Mouse (Mus musculus) heart, embryonic 12.5 days (tissue): ENCODE results near the gene Kcnq1. TPM values are rescaled to one million over a fixed set of nuclear protein-coding genes. Genes with fewer than 3 reads are reported as not detected.
A peak's percentile ranks its signal among the peaks of the same experiment; 100 is the strongest.

Experiments
- ATAC-seq: fragments of 200-750 bp; cut with Nextera tagmentation; 2 replicates; pipeline ENCODE4 v1.8.0; 2017; ENCODE audit warnings: moderate TSS enrichment, moderate library complexity; ENCODE audit not compliant: insufficient number of reproducible peaks, low FRiP score
- H3K27ac ChIP-seq: fragments of 300-500 bp; sonication (generic); 2 replicates; pipeline ENCODE4 v1.5.1; 2016; ENCODE audit warnings: mild to moderate bottlenecking, moderate library complexity; ENCODE audit not compliant: poor library complexity, severe bottlenecking
- H3K27me3 ChIP-seq: fragments of 300-500 bp; sonication (generic); replicated peaks from 2 replicates; pipeline ENCODE4 v1.6.1; 2016; ENCODE audit warnings: mild to moderate bottlenecking, moderate library complexity
- H3K36me3 ChIP-seq: fragments of 300-500 bp; sonication (generic); 2 replicates; pipeline ENCODE4 v1.6.1; 2016; ENCODE audit warnings: mild to moderate bottlenecking, moderate library complexity
- H3K4me1 ChIP-seq: fragments of 300-500 bp; sonication (generic); replicated peaks from 2 replicates; pipeline ENCODE4 v1.6.1; 2016; ENCODE audit warnings: mild to moderate bottlenecking
- H3K4me2 ChIP-seq: fragments of 300-500 bp; sonication (generic); 2 replicates; pipeline ENCODE4 v1.6.1; 2016; ENCODE audit warnings: mild to moderate bottlenecking, moderate library complexity
- H3K4me3 ChIP-seq: fragments of 300-500 bp; sonication (generic); 2 replicates; pipeline ENCODE4 v1.5.1; 2016; ENCODE audit warnings: mild to moderate bottlenecking
- H3K9ac ChIP-seq: fragments of 300-500 bp; sonication (generic); 2 replicates; pipeline ENCODE4 v1.6.1; 2016; ENCODE audit warnings: mild to moderate bottlenecking, moderate library complexity
- H3K9me3 ChIP-seq: fragments of 300-500 bp; sonication (generic); replicated peaks from 2 replicates; pipeline ENCODE4 v1.6.1; 2016; ENCODE audit warnings: mild to moderate bottlenecking, moderate library complexity
- WGBS: fragments of 180-500 bp; shearing (Covaris S2); methylation state at CpG from one replicate; pipeline ENCODE4 v1.1.7; 2016; 5-methylcytosine and 5-hydroxymethylcytosine counted together
- polyA plus RNA-seq: library from polyadenylated mRNA; unstranded; fragments of >200 nt; fragmentation: Nextera tagmentation; extraction: Ambion mirVana; gene quantifications from 2 replicates; pipeline ENCODE4 v1.2.1, GENCODE M21; 2016

Gene Kcnq1
- polyA plus RNA-seq, 1 experiment from 2014 or later, result 12.9 TPM

- Histone ChIP-seq H3K27ac (no peak overlapping the region), H3K27me3 (peaks cover 30% of the 10 kb centered on the region), H3K4me3 (no peak overlapping the region), H3K36me3 (no peaks in the 10 kb centered on the region), H3K4me1 (no peaks in the 10 kb centered on the region), H3K9ac (no peak overlapping the region), H3K4me2 (no peak overlapping the region), H3K9me3 (no peaks in the 10 kb centered on the region)
- ATAC-seq, result no peak
- 66% methylated on average over 3 of the region's 3 CpGs for WGBS
Measured at GRCm38 (mm10) chr7:143093847-143094246, 12.3 kb upstream of the Kcnq1 start.

DNA sequence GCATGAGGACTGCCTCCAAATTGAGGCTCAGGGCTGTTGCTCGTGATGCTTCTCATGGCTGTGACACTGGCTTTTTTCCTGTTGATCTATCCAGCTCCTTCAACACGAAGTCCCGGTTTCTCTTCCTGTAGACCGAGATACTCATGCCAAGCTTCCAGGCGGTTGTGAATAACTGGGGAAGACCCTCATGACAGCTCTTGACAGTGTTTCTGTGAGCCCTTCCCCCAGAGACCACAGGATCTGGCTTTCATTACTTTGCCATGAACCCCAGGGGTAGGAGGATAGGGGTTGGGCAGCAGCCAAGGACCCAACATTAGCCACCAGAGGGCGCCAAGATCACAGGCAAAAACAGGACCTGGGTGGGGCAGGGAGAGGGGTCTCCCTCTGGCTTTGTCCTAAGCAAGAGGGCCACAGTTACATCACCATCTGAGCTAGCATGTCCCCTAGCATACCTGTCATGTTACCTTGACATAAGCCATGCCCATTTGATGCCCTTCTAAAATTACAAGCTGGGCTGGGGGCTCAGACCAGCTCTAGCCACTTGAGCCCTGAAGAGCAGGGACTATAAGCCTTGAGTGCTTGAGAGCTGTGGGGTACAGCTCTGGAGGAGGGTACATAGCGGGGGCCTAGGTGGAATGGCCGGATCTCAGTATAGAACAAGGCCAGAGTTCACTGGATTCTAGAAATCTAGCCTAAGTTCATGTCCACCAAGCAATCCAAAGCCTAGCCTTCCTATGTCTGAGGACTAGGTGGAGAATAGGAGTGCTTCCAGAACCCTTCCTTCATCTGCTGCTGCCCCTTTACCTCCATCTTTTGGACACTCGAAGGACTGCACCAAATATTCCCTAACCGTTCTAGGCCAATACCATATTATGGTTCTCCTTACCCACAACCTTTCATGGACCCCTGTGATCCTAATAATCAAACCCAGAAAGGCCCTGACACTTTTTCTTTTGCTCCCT, 11.3 kb upstream of the Kcnq1 start, which contains the start of gene Trpm5:
TSS of gene Trpm5 (minus strand) at position 51 of the 962 bp plus-strand sequence.
- Histone ChIP-seq H3K4me1 (no peaks in the 10 kb centered on the region), H3K9me3 (no peaks in the 10 kb centered on the region), H3K9ac (peak within 1 kb of the TSS; percentile 5; the same call in 1 of the 2 replicates), H3K4me3 (no peak within 1 kb of the TSS), H3K4me2 (no peak within 1 kb of the TSS), H3K27ac (no peak within 1 kb of the TSS), H3K27me3 (peaks cover 30% of the 10 kb centered on the region), H3K36me3 (no peaks in the 10 kb centered on the region)
- 34% methylated on average over 10 of the region's 10 CpGs for WGBS
- peak; percentile 56; the same call in 1 of the 2 replicates for ATAC-seq

DNA sequence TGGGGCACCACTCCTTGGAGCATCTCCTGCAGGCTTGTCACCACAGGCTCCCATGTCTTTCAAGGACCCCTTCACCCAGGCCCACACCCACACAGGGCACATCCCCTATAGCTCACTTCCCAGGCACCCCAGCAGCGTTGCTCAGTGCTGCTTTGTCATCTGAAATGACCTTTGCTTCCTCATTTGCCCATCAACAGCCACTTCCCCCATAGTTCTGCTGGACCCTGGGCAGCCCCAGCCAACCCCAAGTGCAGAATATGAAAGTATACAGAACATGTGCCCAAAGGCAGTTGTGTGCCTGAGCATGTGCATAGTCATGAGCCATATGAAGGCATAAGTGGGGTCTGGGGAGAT, 10.6 kb upstream of the Kcnq1 start:
- 64% methylated on average over 1 of the region's 1 CpGs for WGBS
- no peak overlapping the region for H3K27ac ChIP-seq
- ATAC-seq, result no peak
- H3K36me3 ChIP-seq, result no peaks in the 10 kb centered on the region
- H3K4me2 ChIP-seq, result no peak overlapping the region
- H3K9me3 ChIP-seq, result no peaks in the 10 kb centered on the region
- H3K9ac ChIP-seq, result no peak overlapping the region
- H3K4me1 ChIP-seq, result no peaks in the 10 kb centered on the region
- H3K27me3 ChIP-seq, result peaks cover 29% of the 10 kb centered on the region
- no peak overlapping the region for H3K4me3 ChIP-seq

DNA sequence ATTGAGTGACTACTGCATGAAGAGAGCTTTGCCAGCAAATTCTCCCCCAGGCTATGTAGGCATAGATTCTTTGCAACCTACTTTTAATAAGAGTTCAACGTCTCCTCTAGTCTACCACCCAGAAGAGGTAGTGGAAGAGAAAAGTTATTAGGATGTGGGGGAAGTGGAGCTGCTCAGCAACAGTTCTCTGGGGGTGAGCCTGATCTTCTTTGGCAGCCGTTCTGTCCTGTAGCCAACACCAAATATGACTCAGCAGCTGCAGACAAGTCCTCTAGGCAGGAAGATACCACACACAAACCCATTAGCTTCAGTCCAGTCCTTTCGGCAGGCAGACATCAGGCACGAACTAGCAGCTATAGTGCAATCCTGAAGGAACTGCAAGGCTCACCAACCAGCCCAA, 5.4 kb upstream of the Kcnq1 start:
- H3K4me3 ChIP-seq, result no peak overlapping the region
- WGBS, result 50% methylated on average over 4 of the region's 4 CpGs
- no peaks in the 10 kb centered on the region for H3K9me3 ChIP-seq
- H3K27me3 ChIP-seq, result peaks cover 40% of the 10 kb centered on the region
- H3K27ac ChIP-seq, result no peak overlapping the region
- no peaks in the 10 kb centered on the region for H3K36me3 ChIP-seq
- no peak for ATAC-seq
- H3K4me1 ChIP-seq, result no peaks in the 10 kb centered on the region
- no peak overlapping the region for H3K9ac ChIP-seq
- no peak overlapping the region for H3K4me2 ChIP-seq

DNA sequence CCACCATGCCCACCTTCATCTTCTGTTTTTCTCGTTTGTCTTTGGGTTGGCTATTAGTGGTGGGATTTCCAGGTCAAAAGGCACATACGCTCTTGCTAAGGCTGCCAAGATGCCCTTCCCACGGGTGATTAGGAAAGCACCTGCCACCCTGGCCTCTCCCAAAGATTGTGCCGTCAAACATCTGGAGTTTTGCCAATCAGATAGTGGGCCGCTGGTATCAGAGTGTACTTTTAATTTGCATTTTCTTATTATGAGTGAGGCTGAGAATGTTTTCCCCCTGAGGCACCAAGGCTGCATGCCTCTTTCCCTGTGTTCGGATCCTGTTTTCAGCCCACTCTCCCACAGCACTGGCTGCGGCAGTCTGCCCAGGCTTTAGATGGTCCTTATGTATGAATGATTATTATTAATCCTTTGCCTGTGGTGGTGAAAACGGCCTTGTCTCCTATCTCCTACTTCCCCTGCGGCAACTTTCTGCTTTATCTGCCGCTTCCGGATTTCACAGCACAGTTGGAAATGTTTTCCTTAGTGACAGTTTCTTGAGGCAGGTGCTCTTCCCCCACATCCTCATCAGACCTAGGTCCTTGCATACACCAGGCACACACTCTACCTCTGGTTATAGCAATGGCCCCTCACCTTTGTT, 784 bp upstream of the Kcnq1 start:
- ATAC-seq, result no peak
- peaks cover 49% of the 10 kb centered on the region for H3K27me3 ChIP-seq
- WGBS, result 54% methylated on average over 11 of the region's 11 CpGs

DNA sequence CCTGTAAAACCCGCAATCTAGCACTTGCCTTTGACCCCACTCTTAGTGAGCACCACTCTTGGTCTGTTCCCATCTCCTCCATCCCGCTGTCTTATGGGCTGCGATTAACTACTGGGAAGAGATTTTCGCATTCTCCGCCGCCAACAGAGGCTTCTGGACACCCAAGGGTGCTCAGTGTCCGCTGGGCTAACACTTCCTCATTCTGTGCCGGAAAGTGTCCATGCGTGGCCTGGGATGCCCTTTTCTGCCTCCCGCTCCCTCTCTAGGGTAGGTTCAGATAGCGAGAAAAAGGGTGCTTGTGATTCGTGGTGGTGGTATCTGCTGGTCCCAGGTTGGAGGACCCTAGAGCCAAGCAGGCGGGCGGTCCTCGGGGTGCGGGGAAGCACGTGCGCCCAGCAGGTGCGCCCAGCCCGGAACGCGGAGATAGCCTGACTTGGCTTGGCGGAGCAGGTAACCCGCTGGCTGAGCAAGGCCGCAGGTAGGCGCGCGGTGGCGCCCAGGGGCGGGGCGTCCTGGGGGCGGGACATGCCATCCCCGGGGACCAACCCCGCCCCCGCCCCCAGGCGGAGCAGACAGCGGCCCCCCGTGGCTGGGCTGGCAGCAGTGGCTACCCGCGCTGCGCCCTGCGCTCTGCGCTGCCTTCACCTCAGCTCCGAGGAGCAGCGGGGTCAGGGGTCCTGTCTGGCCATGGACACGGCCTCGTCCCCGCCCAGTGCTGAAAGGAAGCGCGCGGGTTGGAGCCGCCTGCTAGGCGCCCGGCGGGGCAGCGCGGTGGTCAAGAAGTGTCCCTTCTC, 707 bp downstream of the Kcnq1 start:
- WGBS, result 5% methylated on average over 57 of the region's 57 CpGs
- H3K9ac ChIP-seq, result peak overlapping the region; percentile 80
- no peaks in the 10 kb centered on the region for H3K36me3 ChIP-seq
- peak overlapping the region; percentile 94 for H3K4me2 ChIP-seq
- H3K27me3 ChIP-seq, result peaks cover 42% of the 10 kb centered on the region
- peak overlapping the region; percentile 62 for H3K4me3 ChIP-seq
- peak; percentile 58 for ATAC-seq
- no peak overlapping the region for H3K27ac ChIP-seq
- peaks cover 57% of the 10 kb centered on the region for H3K4me1 ChIP-seq
- H3K9me3 ChIP-seq, result no peaks in the 10 kb centered on the region

More for the DNA sequence above, 784 bp upstream of the Kcnq1 start:
- Histone ChIP-seq H3K4me2 (no peak overlapping the region), H3K9ac (no peak overlapping the region), H3K4me3 (no peak overlapping the region), H3K27ac (no peak overlapping the region), H3K9me3 (no peaks in the 10 kb centered on the region), H3K4me1 (peaks cover 42% of the 10 kb centered on the region), H3K36me3 (no peaks in the 10 kb centered on the region)

DNA sequence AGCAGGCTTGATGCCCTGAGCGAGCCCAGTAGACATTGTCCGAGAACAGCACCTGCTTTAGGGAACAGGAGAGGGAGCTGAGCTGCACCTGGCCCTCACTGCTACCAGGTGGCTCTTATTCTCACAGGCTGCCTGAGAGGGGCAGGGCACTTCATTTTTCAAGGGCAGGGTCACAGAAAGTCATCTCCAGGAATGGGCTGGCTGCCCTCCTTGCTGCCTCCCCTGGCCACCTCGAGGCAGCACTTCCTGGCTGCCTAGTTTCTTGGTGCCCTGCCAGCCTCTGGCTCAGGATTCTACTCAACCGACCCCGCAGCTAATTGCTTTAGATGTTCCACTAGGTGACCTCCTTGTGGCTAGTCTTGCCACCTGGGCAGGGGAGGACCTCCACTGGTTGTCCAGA, 2.0 kb downstream of the Kcnq1 start:
- no peak for ATAC-seq
- whole genome bisulfite sequencing, result 40% methylated on average over 5 of the region's 5 CpGs
- H3K4me2 ChIP-seq, result peak overlapping the region; percentile 94
- peak overlapping the region; percentile 80 for H3K9ac ChIP-seq
- no peaks in the 10 kb centered on the region for H3K9me3 ChIP-seq
- no peaks in the 10 kb centered on the region for H3K36me3 ChIP-seq
- peak overlapping the region; percentile 62 for H3K4me3 ChIP-seq
- peak overlapping the region; percentile 48 for H3K27ac ChIP-seq
- H3K4me1 ChIP-seq, result peaks cover 70% of the 10 kb centered on the region
- peaks cover 42% of the 10 kb centered on the region for H3K27me3 ChIP-seq

DNA sequence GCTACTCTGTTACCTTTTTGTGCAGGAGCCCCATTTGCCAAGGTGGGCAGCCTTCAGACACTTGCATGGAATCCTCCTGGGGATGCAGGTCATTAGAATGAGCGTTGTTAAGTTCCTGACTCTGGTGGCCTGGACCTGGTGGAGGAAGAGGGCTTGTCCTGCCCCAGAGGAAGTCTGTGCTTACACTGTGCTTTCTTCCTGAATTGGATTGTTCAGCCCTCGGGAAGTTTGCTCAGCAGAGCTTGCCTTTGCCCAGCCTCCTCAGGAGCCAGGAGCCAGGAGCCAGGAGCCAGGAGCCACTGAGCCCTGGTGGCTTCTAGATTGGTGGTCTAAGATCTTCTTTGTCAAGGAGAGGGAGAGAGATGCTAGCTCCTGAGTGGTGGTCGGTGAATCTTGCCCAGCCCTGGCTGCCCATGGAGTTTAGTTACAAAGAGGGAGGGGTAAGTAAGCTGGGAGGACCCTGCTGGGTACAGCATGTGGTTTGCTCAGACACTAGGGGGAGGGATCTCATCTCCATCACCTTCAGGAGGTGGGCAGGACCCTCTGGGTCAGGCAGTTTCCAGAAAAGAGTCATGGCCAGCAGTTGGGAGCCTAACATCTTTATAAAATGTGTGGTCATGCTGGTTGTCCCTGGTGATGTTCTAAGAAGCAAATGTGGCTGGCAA, 3.0 kb downstream of the Kcnq1 start:
- Histone ChIP-seq H3K9ac (peak overlapping the region; percentile 80), H3K4me3 (peak overlapping the region; percentile 8; the same call in 1 of the 2 replicates), H3K27ac (peak overlapping the region; percentile 48), H3K4me1 (peaks cover 74% of the 10 kb centered on the region), H3K27me3 (peaks cover 42% of the 10 kb centered on the region), H3K36me3 (no peaks in the 10 kb centered on the region), H3K4me2 (peak overlapping the region; percentile 94), H3K9me3 (no peaks in the 10 kb centered on the region)
- no peak for ATAC-seq
- 18% methylated on average over 3 of the region's 3 CpGs for WGBS

GRCm38 (mm10) chr7:143109696-143110095, 3.5 kb downstream of the Kcnq1 start:
- no peak overlapping the region for H3K4me3 ChIP-seq

GRCm38 (mm10) chr7:143110803-143111202, 4.6 kb downstream of the Kcnq1 start:
- Histone ChIP-seq H3K27ac (peak overlapping the region; percentile 95), H3K4me3 (no peak overlapping the region), H3K36me3 (no peaks in the 10 kb centered on the region), H3K27me3 (peaks cover 26% of the 10 kb centered on the region), H3K4me2 (peak overlapping the region; percentile 20), H3K4me1 (peaks cover 74% of the 10 kb centered on the region), H3K9me3 (no peaks in the 10 kb centered on the region), H3K9ac (0 out of 2 replicates have a peak overlapping the region, but pooled peaks have one; percentile 0)
- ATAC-seq, result no peak
- 52% methylated on average over 1 of the region's 1 CpGs for WGBS

More at GRCm38 (mm10) chr7:143109696-143110095, 3.5 kb downstream of the Kcnq1 start:
- H3K9me3 ChIP-seq, result no peaks in the 10 kb centered on the region
- ATAC-seq, result no peak
- H3K27me3 ChIP-seq, result peaks cover 37% of the 10 kb centered on the region
- peak overlapping the region; percentile 95 for H3K27ac ChIP-seq
- WGBS, result 54% methylated on average over 3 of the region's 3 CpGs
- H3K36me3 ChIP-seq, result no peaks in the 10 kb centered on the region
- H3K4me1 ChIP-seq, result peaks cover 74% of the 10 kb centered on the region
- peak overlapping the region; percentile 94 for H3K4me2 ChIP-seq
- peak overlapping the region; percentile 57; the same call in 1 of the 2 replicates for H3K9ac ChIP-seq
